Mouse (Mus musculus): ENCODE measurements around the gene Dpp10. TPM values are rescaled to one million over a fixed set of nuclear protein-coding genes. Genes with fewer than 3 reads are reported as not detected.

The Dpp10 gene
- polyA plus RNA-seq, 1 experiment from 2014 or later = 23.7 TPM

- Histone ChIP-seq H3K9ac (replicated peaks; ENCODE audit: low read length) (no peak overlapping the region), H3K4me3 (replicated peaks; ENCODE audit: low read depth, low read length) (no peak overlapping the region), H3K27me3 (ENCODE audit: control insufficient read depth, insufficient read depth, low read length) (no peaks in the 10 kb centered on the region), H3K27ac (replicated peaks; ENCODE audit: low read depth, low read length) (no peak overlapping the region), H3K9me3 (ENCODE audit: control insufficient read depth, low read length) (no peaks in the 10 kb centered on the region), H3K4me1 (ENCODE audit: control insufficient read depth, insufficient read depth, low read length) (no peaks in the 10 kb centered on the region), H3K4me2 (ENCODE audit: low read length) (no peak overlapping the region), H3K36me3 (ENCODE audit: control insufficient read depth, insufficient read depth, low read length) (no peaks in the 10 kb centered on the region)
- DNase-seq (no peak), ATAC-seq (ENCODE audit: low FRiP score, low TSS enrichment) (no peak)
- 73% methylated on average over 1 of the region's 1 CpGs for WGBS
Measured at GRCm38 (mm10) chr1:123337877-123338276, 707.5 kb downstream of the Dpp10 start.

GRCm38 (mm10) chr1:123316886-123317285 is 728.5 kb downstream of the Dpp10 start:
- DNase-seq (no peak), ATAC-seq (ENCODE audit: low FRiP score, low TSS enrichment) (no peak)
- no peaks in the 10 kb centered on the region for H3K4me1 ChIP-seq (ENCODE audit: control insufficient read depth, insufficient read depth, low read length)
- H3K9me3 ChIP-seq (ENCODE audit: control insufficient read depth, low read length) = no peaks in the 10 kb centered on the region
- no peak overlapping the region for H3K27ac ChIP-seq (replicated peaks; ENCODE audit: low read depth, low read length)
- no peak overlapping the region for H3K9ac ChIP-seq (replicated peaks; ENCODE audit: low read length)
- no peaks in the 10 kb centered on the region for H3K27me3 ChIP-seq (ENCODE audit: control insufficient read depth, insufficient read depth, low read length)
- no peak overlapping the region for H3K4me2 ChIP-seq (ENCODE audit: low read length)
- 95% methylated on average over 2 of the region's 2 CpGs for WGBS
- H3K36me3 ChIP-seq (ENCODE audit: control insufficient read depth, insufficient read depth, low read length) = no peaks in the 10 kb centered on the region
- H3K4me3 ChIP-seq (replicated peaks; ENCODE audit: low read depth, low read length) = no peak overlapping the region

Data from midbrain, embryonic 14.5 days (tissue).